In the genomic region with DNA sequence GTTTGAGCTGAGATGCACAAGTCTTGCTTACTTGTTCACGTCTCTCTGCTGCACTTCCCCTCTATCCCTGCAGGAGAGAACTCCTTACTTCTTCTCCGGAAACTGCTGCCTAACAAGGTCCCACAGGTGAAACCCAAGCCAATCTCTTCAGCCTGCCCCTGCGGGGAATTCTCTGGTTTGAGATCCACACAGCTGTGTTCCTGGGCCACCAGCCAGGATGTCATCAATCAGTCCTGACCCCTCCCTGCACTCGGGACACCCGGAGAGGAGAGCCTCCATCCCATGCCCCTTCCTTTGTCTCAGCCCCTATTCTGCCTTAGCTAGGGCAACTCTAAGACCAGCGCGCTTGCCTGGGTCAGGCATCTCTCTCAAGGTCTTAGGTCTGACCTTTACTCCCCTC, we compare ENCODE assay signal across 18 mouse cellular contexts. TPM values are rescaled to one million over a fixed set of nuclear protein-coding genes. Genes with fewer than 3 reads are reported as not detected.
DNase-seq lines count a peak whose midpoint lies in the region; ATAC-seq and TF ChIP-seq lines count a peak whose summit lies in the region.
"Had no signal": no experiment of that assay in that cellular context is flagged by ENCODE, and none has a peak within 500 bp of the region (broad histone marks: within the 10 kb centered on the region; RNA-seq: fewer than 3 reads in every experiment).

No protein-coding gene starts in this region.

- H3K4me3 ChIP-seq in kidney, postnatal 0 days (replicated peaks; ENCODE audit: low read depth, low read length) = no peak overlapping the region
- H3K4me3 ChIP-seq: embryonic facial prominence, embryonic 13.5 days; forebrain, embryonic 15.5 days; liver, embryonic 12.5 days; myocyte had no signal

- no peak overlapping the region for H3K27ac ChIP-seq in kidney, postnatal 0 days
- H3K27ac ChIP-seq: embryonic facial prominence, embryonic 13.5 days; forebrain, embryonic 15.5 days; liver, embryonic 12.5 days had no signal

- no peaks in the 10 kb centered on the region for H3K36me3 ChIP-seq in kidney, postnatal 0 days (ENCODE audit: insufficient read depth, low read length)
- H3K36me3 ChIP-seq: embryonic facial prominence, embryonic 13.5 days; forebrain, embryonic 15.5 days; liver, embryonic 12.5 days had no signal

- 7% methylated on average over 7 of the region's 7 CpGs for WGBS in kidney, postnatal 0 days

- peak; percentile 9 for DNase-seq in adrenal gland, adult 2 months
- DNase-seq in adrenal gland, adult (ENCODE audit: inconsistent age in 2 of 2, low spot score in 1 of 2) = no peak
- DNase-seq in kidney, postnatal 0 days (ENCODE audit: low spot score) = peak; percentile 40
- no peak for DNase-seq in kidney, adult 9 months
- DNase-seq in embryo, embryonic 11 days = peak; percentile 41
- DNase-seq in neural tube, embryonic 10.5 days (ENCODE audit: extremely low spot score, low spot score) = peak; percentile 44
- no peak for DNase-seq in urinary bladder, postnatal 4 days (ENCODE audit: low spot score in 2 of 2)
- DNase-seq in adipocyte (ENCODE audit: low spot score) = no peak
- DNase-seq: cerebellum, adult 18-20 months; right cerebral cortex, adult 18-20 months had no signal

- no peak overlapping the region for H3K4me2 ChIP-seq in kidney, postnatal 0 days (ENCODE audit: low read length)
- H3K4me2 ChIP-seq: embryonic facial prominence, embryonic 13.5 days; forebrain, embryonic 15.5 days; heart, embryonic 11.5 days; liver, embryonic 12.5 days had no signal

- no peak; the same call in 1 of the 2 replicates for TF ChIP-seq CTCF in kidney, postnatal 0 days (IDR thresholded peaks at IDR 0.05; ENCODE audit: low read depth)

- no peaks in the 10 kb centered on the region for H3K4me1 ChIP-seq in kidney, postnatal 0 days (replicated peaks; ENCODE audit: insufficient read depth, low read length)
- H3K4me1 ChIP-seq: forebrain, embryonic 15.5 days; liver, embryonic 12.5 days had no signal

- no peaks in the 10 kb centered on the region for H3K9me3 ChIP-seq in kidney, postnatal 0 days (replicated peaks; ENCODE audit: low read length)
- H3K9me3 ChIP-seq: embryonic facial prominence, embryonic 13.5 days; forebrain, embryonic 15.5 days; liver, embryonic 12.5 days had no signal

- no peak; the same call in 1 of the 2 replicates for ATAC-seq in kidney, postnatal 0 days (replicated peaks; ENCODE audit: low FRiP score, low read depth)
- ATAC-seq: forebrain, embryonic 15.5 days; inflammation-experienced regulatory T-cells, adult 6 months; liver, embryonic 12.5 days had no signal

- no peak overlapping the region for H3K9ac ChIP-seq in kidney, postnatal 0 days (ENCODE audit: low read depth, low read length)
- H3K9ac ChIP-seq: embryonic facial prominence, embryonic 13.5 days; forebrain, embryonic 15.5 days; liver, embryonic 12.5 days had no signal

- H3K27me3 ChIP-seq in kidney, postnatal 0 days (ENCODE audit: insufficient read depth, low read length) = no peaks in the 10 kb centered on the region
- H3K27me3 ChIP-seq: embryonic facial prominence, embryonic 13.5 days; forebrain, embryonic 15.5 days; liver, embryonic 12.5 days had no signal

RNA-seq across cellular contexts. Expression of a gene that starts 38.1 kb away (rescaled TPM):
- not detected for total RNA-seq in adrenal gland, adult 2 months (2021)
- not detected in 2 replicates for polyA plus RNA-seq in adrenal gland, adult 2 months (2012; rRNA removed)
- 0.09 TPM in 1 of 2 replicates, not detected in the other for polyA plus RNA-seq in kidney, postnatal 0 days (2015; fragmentation: Nextera tagmentation; extraction: Ambion mirVana)
- total RNA-seq: ES-E14; layer of hippocampus, postnatal 25 days had no signal
- polyA plus RNA-seq: embryonic facial prominence, embryonic 13.5 days; heart, embryonic 11.5 days; myocyte had no signal

Comparison
In these comparisons a context has a peak if more than half of its experiments do, and no peak if none do; other contexts are left out.
1. DNase-seq: peak in adrenal gland, adult 2 months (single experiment), kidney, postnatal 0 days (single experiment), embryo, embryonic 11 days (single experiment) and neural tube, embryonic 10.5 days (single experiment); none in adrenal gland, adult (0 of 2), kidney, adult 9 months (single experiment), urinary bladder, postnatal 4 days (0 of 2) and adipocyte (single experiment).